Mouse (Mus musculus): ENCODE results near the gene Tcf20. TPM values are rescaled to one million over a fixed set of nuclear protein-coding genes. Genes with fewer than 3 reads are reported as not detected.

The Tcf20 gene
- total and polyA plus RNA-seq, 3 experiments, result 27.0 to 47.2 (median 29.0) TPM

- TF ChIP-seq CHD2 (IDR thresholded peaks at IDR 0.05; ENCODE audit: low read length) (no peak), MAFK (IDR thresholded peaks at IDR 0.05; ENCODE audit: insufficient replicate concordance, low read length) (no peak), JUND (conservative IDR thresholded peaks at IDR 0.05; ENCODE audit: low read depth, low read length) (no peak)
These were observed 81.1 kb downstream of the Tcf20 start (continued) for GRCm38 (mm10) chr15:82906574-82907061.

GRCm38 (mm10) chr15:82905431-82906395 is 82.0 kb downstream of the Tcf20 start:
- no peaks in the 10 kb centered on the region for H3K79me2 ChIP-seq (replicated peaks; ENCODE audit: control insufficient read depth, extremely low read depth, insufficient read depth, poor library complexity, severe bottlenecking)
- H3K4me1 ChIP-seq (ENCODE audit: control insufficient read depth in 1 of 2, insufficient read depth in 2 of 2), result peaks cover 2 to 49% of the 10 kb centered on the region in 2 experiments; a peak in 2 of 4 replicates
- H3K27me3 ChIP-seq (replicated peaks), result no peaks in the 10 kb centered on the region
- no peaks in the 10 kb centered on the region for H3K9me3 ChIP-seq (replicated peaks; ENCODE audit: low read length)
- H3K4me2 ChIP-seq (ENCODE audit: insufficient read depth, low read depth, poor library complexity, severe bottlenecking), result no peak overlapping the region
- no peak overlapping the region for H3K4me3 ChIP-seq (replicated peaks in 1 of 3; ENCODE audit: low read depth in 2 of 3, low read length in 2 of 3, poor library complexity in 1 of 3)
- no peak for TF ChIP-seq POLR2AphosphoS2 (IDR thresholded peaks at IDR 0.05; ENCODE audit: low read depth, low read length)
- TF ChIP-seq CTCF (conservative IDR thresholded peaks at IDR 0.05 in 1 of 2, IDR thresholded peaks at IDR 0.05 in 1 of 2; ENCODE audit: low read depth in 2 of 2, low read length in 2 of 2), result peak in 1 of 2 experiments; percentile 17; a peak in 2 of 4 replicates
- in situ Hi-C loops (cut with MboI; ENCODE audit: low pct_ligation_motif_present, low pct_unique_long_range_greater_than_20kb, low sequenced_read_pairs), result no loop called here
- no peak overlapping the region for H3K9ac ChIP-seq (ENCODE audit: insufficient read depth, low read depth)
- peaks cover 0 to 23% of the 10 kb centered on the region in 2 experiments for H3K36me3 ChIP-seq (replicated peaks in 1 of 2; ENCODE audit: control insufficient read depth in 1 of 2, insufficient read depth in 1 of 2, low read length in 1 of 2)
- no peak overlapping the region for H3K27ac ChIP-seq (ENCODE audit: insufficient read depth, low read depth)
- DNase-seq (ENCODE audit: extremely low read depth), result no peak
- dilution Hi-C loops (cut with MboI; ENCODE audit: extremely low pct_ligation_motif_present, extremely low pct_unique_long_range_greater_than_20kb, low sequenced_read_pairs), result no loop called here

- peaks cover 0 to 23% of the 10 kb centered on the region in 2 experiments for H3K36me3 ChIP-seq (replicated peaks in 1 of 2; ENCODE audit: control insufficient read depth in 1 of 2, insufficient read depth in 1 of 2, low read length in 1 of 2)
- H3K27ac ChIP-seq (ENCODE audit: insufficient read depth, low read depth), result no peak overlapping the region
- H3K79me2 ChIP-seq (replicated peaks; ENCODE audit: control insufficient read depth, extremely low read depth, insufficient read depth, poor library complexity, severe bottlenecking), result no peaks in the 10 kb centered on the region
- H3K9me3 ChIP-seq (replicated peaks; ENCODE audit: low read length), result no peaks in the 10 kb centered on the region
- H3K4me1 ChIP-seq (ENCODE audit: control insufficient read depth in 1 of 2, insufficient read depth in 2 of 2), result peaks cover 5 to 58% of the 10 kb centered on the region in 2 experiments
- H3K4me2 ChIP-seq (ENCODE audit: insufficient read depth, low read depth, poor library complexity, severe bottlenecking), result no peak overlapping the region
- no peak overlapping the region for H3K4me3 ChIP-seq (replicated peaks in 1 of 3; ENCODE audit: low read depth in 2 of 3, low read length in 2 of 3, poor library complexity in 1 of 3)
- in situ Hi-C loops (cut with MboI; ENCODE audit: low pct_ligation_motif_present, low pct_unique_long_range_greater_than_20kb, low sequenced_read_pairs) (no loop called here), dilution Hi-C loops (cut with MboI; ENCODE audit: extremely low pct_ligation_motif_present, extremely low pct_unique_long_range_greater_than_20kb, low sequenced_read_pairs) (no loop called here)
- no peaks in the 10 kb centered on the region for H3K27me3 ChIP-seq (replicated peaks)
- no peak overlapping the region for H3K9ac ChIP-seq (ENCODE audit: insufficient read depth, low read depth)
- DNase-seq (ENCODE audit: extremely low read depth), result no peak
- TF ChIP-seq MAFK (IDR thresholded peaks at IDR 0.05; ENCODE audit: insufficient replicate concordance, low read length) (no peak), IRF4 (IDR thresholded peaks at IDR 0.05; ENCODE audit: low read depth, low read length) (no peak), EP300 (IDR thresholded peaks at IDR 0.05; ENCODE audit: low read length) (no peak), TCF12 (IDR thresholded peaks at IDR 0.05; ENCODE audit: low read depth, low read length) (no peak), POLR2A (IDR thresholded peaks at IDR 0.05; ENCODE audit: low read depth, low read length) (no peak), ZC3H11A (IDR thresholded peaks at IDR 0.05; ENCODE audit: low read depth, low read length) (no peak), MXI1 (IDR thresholded peaks at IDR 0.05; ENCODE audit: low read depth, low read length) (no peak), BHLHE40 (IDR thresholded peaks at IDR 0.05; ENCODE audit: low read depth, low read length) (no peak), NELFE (IDR thresholded peaks at IDR 0.05; ENCODE audit: low read depth, low read length) (no peak), JUN (IDR thresholded peaks at IDR 0.05; ENCODE audit: insufficient read depth, low read depth, low read length) (no peak), ZMIZ1 (IDR thresholded peaks at IDR 0.05; ENCODE audit: low read depth, low read length) (no peak)
These were observed 83.1 kb downstream of the Tcf20 start for GRCm38 (mm10) chr15:82904526-82904925.

All from CH12.LX (cell line).